Mouse (Mus musculus): Measurements from ENCODE around the gene Nsun7. TPM values are rescaled to one million over a fixed set of nuclear protein-coding genes. Genes with fewer than 3 reads are reported as not detected.

Gene Nsun7
- polyA plus RNA-seq (2012; rRNA removed): 50.2 and 56.5 TPM in 2 replicates

GRCm38 (mm10) chr5:66259756-66260448 lies at the start of gene Nsun7:
Nsun7 (plus strand) TSS chr5:66259897.
- H3K4me3 ChIP-seq (ENCODE audit: control insufficient read depth, low read depth, low read length): peak within 1 kb of the TSS; percentile 95
- peaks cover 15% of the 10 kb centered on the region for H3K4me1 ChIP-seq (ENCODE audit: control insufficient read depth, insufficient read depth, low read length)
- peak within 1 kb of the TSS; percentile 95 for H3K27ac ChIP-seq (ENCODE audit: control insufficient read depth, insufficient read depth, low read depth, low read length)
- no peaks in the 10 kb centered on the region for H3K27me3 ChIP-seq (ENCODE audit: control insufficient read depth, insufficient read depth, low read length)
- 0 out of 2 replicates have a peak, but pooled peaks have one; percentile 10 for TF ChIP-seq CTCF (IDR thresholded peaks at IDR 0.05; ENCODE audit: control insufficient read depth, insufficient read depth, insufficient replicate concordance, low read depth, low read length)
- TF ChIP-seq POLR2A (IDR thresholded peaks at IDR 0.05; ENCODE audit: control insufficient read depth, low read depth, low read length): peak; percentile 55; the same call in 1 of the 2 replicates
- peaks cover 4% of the 10 kb centered on the region for H3K36me3 ChIP-seq (ENCODE audit: control insufficient read depth, insufficient read depth, low read length)

- Histone ChIP-seq H3K27ac (ENCODE audit: control insufficient read depth, insufficient read depth, low read depth, low read length) (peak overlapping the region; percentile 49), H3K36me3 (ENCODE audit: control insufficient read depth, insufficient read depth, low read length) (no peaks in the 10 kb centered on the region), H3K4me1 (ENCODE audit: control insufficient read depth, insufficient read depth, low read length) (peaks cover 17% of the 10 kb centered on the region), H3K4me3 (ENCODE audit: control insufficient read depth, low read depth, low read length) (peak overlapping the region; percentile 89), H3K27me3 (ENCODE audit: control insufficient read depth, insufficient read depth, low read length) (no peaks in the 10 kb centered on the region)
- peak; percentile 65; the same call in 1 of the 2 replicates for TF ChIP-seq POLR2A (IDR thresholded peaks at IDR 0.05; ENCODE audit: control insufficient read depth, low read depth, low read length)
- TF ChIP-seq CTCF (IDR thresholded peaks at IDR 0.05; ENCODE audit: control insufficient read depth, insufficient read depth, insufficient replicate concordance, low read depth, low read length): no peak
Observed at GRCm38 (mm10) chr5:66214395-66214935, 45.2 kb upstream of the Nsun7 start.

GRCm38 (mm10) chr5:66215569-66216277 lies 44.0 kb upstream of the Nsun7 start:
- Histone ChIP-seq H3K4me3 (ENCODE audit: control insufficient read depth, low read depth, low read length) (peak overlapping the region; percentile 89), H3K27me3 (ENCODE audit: control insufficient read depth, insufficient read depth, low read length) (no peaks in the 10 kb centered on the region), H3K4me1 (ENCODE audit: control insufficient read depth, insufficient read depth, low read length) (peaks cover 17% of the 10 kb centered on the region), H3K27ac (ENCODE audit: control insufficient read depth, insufficient read depth, low read depth, low read length) (no peak overlapping the region), H3K36me3 (ENCODE audit: control insufficient read depth, insufficient read depth, low read length) (no peaks in the 10 kb centered on the region)
- TF ChIP-seq CTCF (IDR thresholded peaks at IDR 0.05; ENCODE audit: control insufficient read depth, insufficient read depth, insufficient replicate concordance, low read depth, low read length): no peak
- no peak for TF ChIP-seq POLR2A (IDR thresholded peaks at IDR 0.05; ENCODE audit: control insufficient read depth, low read depth, low read length)

- no peaks in the 10 kb centered on the region for H3K27me3 ChIP-seq (ENCODE audit: control insufficient read depth, insufficient read depth, low read length)
- no peak overlapping the region for H3K27ac ChIP-seq (ENCODE audit: control insufficient read depth, insufficient read depth, low read depth, low read length)
- H3K36me3 ChIP-seq (ENCODE audit: control insufficient read depth, insufficient read depth, low read length): no peaks in the 10 kb centered on the region
- H3K4me3 ChIP-seq (ENCODE audit: control insufficient read depth, low read depth, low read length): no peak overlapping the region
- no peak for TF ChIP-seq POLR2A (IDR thresholded peaks at IDR 0.05; ENCODE audit: control insufficient read depth, low read depth, low read length)
- no peak for TF ChIP-seq CTCF (IDR thresholded peaks at IDR 0.05; ENCODE audit: control insufficient read depth, insufficient read depth, insufficient replicate concordance, low read depth, low read length)
- H3K4me1 ChIP-seq (ENCODE audit: control insufficient read depth, insufficient read depth, low read length): peaks cover 13% of the 10 kb centered on the region
Observed at GRCm38 (mm10) chr5:66219692-66220091, 40.0 kb upstream of the Nsun7 start.

GRCm38 (mm10) chr5:66220620-66221019 lies 39.1 kb upstream of the Nsun7 start:
- no peak overlapping the region for H3K27ac ChIP-seq (ENCODE audit: control insufficient read depth, insufficient read depth, low read depth, low read length)
- no peak overlapping the region for H3K4me3 ChIP-seq (ENCODE audit: control insufficient read depth, low read depth, low read length)
- TF ChIP-seq POLR2A (IDR thresholded peaks at IDR 0.05; ENCODE audit: control insufficient read depth, low read depth, low read length): no peak
- no peak for TF ChIP-seq CTCF (IDR thresholded peaks at IDR 0.05; ENCODE audit: control insufficient read depth, insufficient read depth, insufficient replicate concordance, low read depth, low read length)
- H3K4me1 ChIP-seq (ENCODE audit: control insufficient read depth, insufficient read depth, low read length): peaks cover 8% of the 10 kb centered on the region; the same call in 1 of the 2 replicates
- H3K36me3 ChIP-seq (ENCODE audit: control insufficient read depth, insufficient read depth, low read length): no peaks in the 10 kb centered on the region
- no peaks in the 10 kb centered on the region for H3K27me3 ChIP-seq (ENCODE audit: control insufficient read depth, insufficient read depth, low read length)

GRCm38 (mm10) chr5:66222916-66223315 lies 36.8 kb upstream of the Nsun7 start:
- no peak for TF ChIP-seq CTCF (IDR thresholded peaks at IDR 0.05; ENCODE audit: control insufficient read depth, insufficient read depth, insufficient replicate concordance, low read depth, low read length)
- no peak for TF ChIP-seq POLR2A (IDR thresholded peaks at IDR 0.05; ENCODE audit: control insufficient read depth, low read depth, low read length)
- no peak overlapping the region for H3K27ac ChIP-seq (ENCODE audit: control insufficient read depth, insufficient read depth, low read depth, low read length)
- no peak overlapping the region for H3K4me3 ChIP-seq (ENCODE audit: control insufficient read depth, low read depth, low read length)
- H3K4me1 ChIP-seq (ENCODE audit: control insufficient read depth, insufficient read depth, low read length): peaks cover 8% of the 10 kb centered on the region; the same call in 1 of the 2 replicates
- H3K27me3 ChIP-seq (ENCODE audit: control insufficient read depth, insufficient read depth, low read length): no peaks in the 10 kb centered on the region
- no peaks in the 10 kb centered on the region for H3K36me3 ChIP-seq (ENCODE audit: control insufficient read depth, insufficient read depth, low read length)

GRCm38 (mm10) chr5:66226526-66226925 lies 33.2 kb upstream of the Nsun7 start:
- no peak overlapping the region for H3K4me3 ChIP-seq (ENCODE audit: control insufficient read depth, low read depth, low read length)
- no peak overlapping the region for H3K27ac ChIP-seq (ENCODE audit: control insufficient read depth, insufficient read depth, low read depth, low read length)
- peaks cover 2% of the 10 kb centered on the region; the same call in 1 of the 2 replicates for H3K4me1 ChIP-seq (ENCODE audit: control insufficient read depth, insufficient read depth, low read length)
- H3K36me3 ChIP-seq (ENCODE audit: control insufficient read depth, insufficient read depth, low read length): no peaks in the 10 kb centered on the region
- H3K27me3 ChIP-seq (ENCODE audit: control insufficient read depth, insufficient read depth, low read length): no peaks in the 10 kb centered on the region
- TF ChIP-seq POLR2A (IDR thresholded peaks at IDR 0.05; ENCODE audit: control insufficient read depth, low read depth, low read length) (no peak), CTCF (IDR thresholded peaks at IDR 0.05; ENCODE audit: control insufficient read depth, insufficient read depth, insufficient replicate concordance, low read depth, low read length) (no peak)
